Mouse (Mus musculus) liver, adult 2 months (tissue): ENCODE measurements around the gene Pcdh15.

Experiments
- CTCF ChIP-seq: fragments of 200-500 bp; IDR thresholded peaks from 2 replicates; pipeline ENCODE4 v1.5.1; 2011; ENCODE audit warnings: low read depth, low read length, control low read depth
- POLR2A ChIP-seq: fragments of 200-500 bp; IDR thresholded peaks from 2 replicates; pipeline ENCODE4 v1.6.1; 2011; ENCODE audit warnings: low read length, control low read depth; ENCODE audit not compliant: insufficient read depth; ENCODE audit errors: extremely low read depth

GRCm38 (mm10) chr10:73908568-73908967 lies 809.4 kb downstream of the Pcdh15 start:
- TF ChIP-seq CTCF (no peak), POLR2A (no peak)
